28 mouse cellular contexts compared by ENCODE assay signal in the genomic region with DNA sequence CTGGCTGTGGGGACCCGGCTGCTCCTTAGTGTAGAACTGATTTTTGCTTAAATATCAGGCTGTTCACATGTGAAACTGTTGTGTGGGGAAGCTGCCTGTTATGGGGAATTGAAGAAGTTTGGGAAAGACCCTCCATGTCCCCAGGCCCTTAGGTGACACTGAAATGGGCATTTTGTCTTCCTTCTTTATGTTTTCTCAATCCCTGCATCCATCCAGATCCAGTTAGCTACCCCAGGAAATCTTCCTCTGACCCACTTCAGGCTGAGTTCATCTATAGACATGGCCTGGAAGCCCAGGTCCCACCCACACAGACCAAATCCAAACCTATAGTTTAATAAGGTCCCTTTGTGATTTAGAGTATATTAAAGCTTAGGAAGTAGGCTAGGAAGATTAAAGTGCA. TPM values are rescaled to one million over a fixed set of nuclear protein-coding genes. Genes with fewer than 3 reads are reported as not detected.
DNase-seq lines count a peak whose midpoint lies in the region; ATAC-seq and TF ChIP-seq lines count a peak whose summit lies in the region.
"Had no signal": no experiment of that assay in that cellular context is flagged by ENCODE, and none has a peak within 500 bp of the region (broad histone marks: within the 10 kb centered on the region; RNA-seq: fewer than 3 reads in every experiment).

A gene (minus strand): TSS at position 101 of the 400 bp plus-strand sequence.

- TF ChIP-seq CTCF in bone marrow macrophage, adult 2 months (IDR thresholded peaks at IDR 0.05; ENCODE audit: low read depth, low read length): no peak

- TF ChIP-seq POLR2A in bone marrow macrophage, adult 2 months (IDR thresholded peaks at IDR 0.05; ENCODE audit: borderline replicate concordance, low read depth, low read length): no peak

- 36% methylated on average over 1 of the region's 1 CpGs for WGBS in liver, embryonic 13.5 days (ENCODE audit: insufficient replicate concordance)
- 24% methylated on average over 1 of the region's 1 CpGs for WGBS in liver, embryonic 15.5 days (ENCODE audit: insufficient replicate concordance)

- no peaks in the 10 kb centered on the region for H3K9me3 ChIP-seq in liver, embryonic 13.5 days (replicated peaks)
- no peaks in the 10 kb centered on the region for H3K9me3 ChIP-seq in liver, embryonic 15.5 days (replicated peaks)
- H3K9me3 ChIP-seq: embryonic facial prominence, embryonic 12.5 days; embryonic facial prominence, embryonic 15.5 days; heart, embryonic 12.5 days; heart, embryonic 15.5 days; hindbrain, embryonic 10.5 days; hindbrain, embryonic 13.5 days had no signal

- H3K9ac ChIP-seq in liver, embryonic 13.5 days: no peak within 1 kb of the TSS
- no peak within 1 kb of the TSS for H3K9ac ChIP-seq in liver, embryonic 15.5 days
- H3K9ac ChIP-seq: embryonic facial prominence, embryonic 12.5 days; embryonic facial prominence, embryonic 15.5 days; forebrain, postnatal 0 days; heart, embryonic 12.5 days; heart, embryonic 15.5 days; hindbrain, embryonic 13.5 days had no signal

- no peak within 1 kb of the TSS for H3K27ac ChIP-seq in liver, embryonic 13.5 days
- H3K27ac ChIP-seq in bone marrow macrophage, adult 2 months (ENCODE audit: insufficient read depth, low read depth, low read length): peak within 1 kb of the TSS; percentile 61
- no peak within 1 kb of the TSS for H3K27ac ChIP-seq in liver, embryonic 15.5 days (replicated peaks)
- H3K27ac ChIP-seq: embryonic facial prominence, embryonic 12.5 days; embryonic facial prominence, embryonic 15.5 days; heart, embryonic 15.5 days; hindbrain, embryonic 10.5 days; hindbrain, embryonic 13.5 days had no signal

- no peak for DNase-seq in liver, embryonic 13.5 days
- DNase-seq in liver: no peak
- no peak for DNase-seq in lung, postnatal 14 days
- DNase-seq in ovary, postnatal 36 days (ENCODE audit: low spot score): no peak
- DNase-seq: adrenal gland, postnatal 10 days; adrenal gland, postnatal 36 days; B cell, adult 2 months; cerebellum, adult 11 months; cerebellum, adult 9-11 months; forebrain, postnatal 0 days; gastrocnemius, postnatal 25 days; heart, postnatal 10 days; heart, postnatal 36 days had no signal

- no peaks in the 10 kb centered on the region for H3K36me3 ChIP-seq in liver, embryonic 13.5 days
- no peaks in the 10 kb centered on the region for H3K36me3 ChIP-seq in liver, embryonic 15.5 days (replicated peaks)
- H3K36me3 ChIP-seq: embryonic facial prominence, embryonic 12.5 days; embryonic facial prominence, embryonic 15.5 days; G1E; heart, embryonic 12.5 days; heart, embryonic 15.5 days; hindbrain, embryonic 10.5 days; hindbrain, embryonic 13.5 days had no signal

- H3K4me1 ChIP-seq in liver, embryonic 13.5 days (replicated peaks): no peaks in the 10 kb centered on the region
- H3K4me1 ChIP-seq in bone marrow macrophage, adult 2 months (ENCODE audit: control insufficient read depth, insufficient read depth, low read length): peaks cover 55% of the 10 kb centered on the region
- H3K4me1 ChIP-seq in liver, embryonic 15.5 days (replicated peaks): no peaks in the 10 kb centered on the region
- H3K4me1 ChIP-seq: embryonic facial prominence, embryonic 12.5 days; embryonic facial prominence, embryonic 15.5 days; heart, embryonic 12.5 days; heart, embryonic 15.5 days; hindbrain, embryonic 10.5 days; hindbrain, embryonic 13.5 days had no signal

- ATAC-seq in liver, embryonic 13.5 days (ENCODE audit: low read depth): no peak
- no peak for ATAC-seq in liver, embryonic 15.5 days (ENCODE audit: insufficient read depth)
- ATAC-seq: forebrain, embryonic 14.5 days; forebrain, postnatal 0 days; hindbrain, embryonic 16.5 days; Patski had no signal

- no peak within 1 kb of the TSS for H3K4me3 ChIP-seq in liver, embryonic 13.5 days (replicated peaks)
- no peak within 1 kb of the TSS for H3K4me3 ChIP-seq in bone marrow macrophage, adult 2 months (ENCODE audit: insufficient read depth, low read length)
- no peak within 1 kb of the TSS for H3K4me3 ChIP-seq in liver, embryonic 15.5 days (replicated peaks)
- H3K4me3 ChIP-seq: embryonic facial prominence, embryonic 12.5 days; embryonic facial prominence, embryonic 15.5 days; heart, embryonic 12.5 days; heart, embryonic 15.5 days; hindbrain, embryonic 10.5 days; hindbrain, embryonic 13.5 days had no signal

- no peak within 1 kb of the TSS for H3K4me2 ChIP-seq in liver, embryonic 13.5 days
- no peak within 1 kb of the TSS for H3K4me2 ChIP-seq in liver, embryonic 15.5 days
- H3K4me2 ChIP-seq: embryonic facial prominence, embryonic 12.5 days; embryonic facial prominence, embryonic 15.5 days; heart, embryonic 12.5 days; heart, embryonic 15.5 days; hindbrain, embryonic 13.5 days had no signal

- no peaks in the 10 kb centered on the region for H3K27me3 ChIP-seq in liver, embryonic 13.5 days
- no peaks in the 10 kb centered on the region for H3K27me3 ChIP-seq in liver, embryonic 15.5 days
- H3K27me3 ChIP-seq: CH12.LX; embryonic facial prominence, embryonic 12.5 days; embryonic facial prominence, embryonic 15.5 days; heart, embryonic 12.5 days; heart, embryonic 15.5 days; hindbrain, embryonic 13.5 days had no signal

RNA-seq across cellular contexts. Expression of the gene that starts here (rescaled TPM):
- polyA plus RNA-seq in liver, embryonic 13.5 days (2015; fragmentation: Nextera tagmentation; extraction: Ambion mirVana): 24.2 and 26.0 TPM in 2 replicates
- 13.9 and 15.3 TPM in 2 replicates for polyA plus RNA-seq in bone marrow macrophage, adult 2 months (2012; ENCODE audit: insufficient read depth, insufficient read length, missing spikeins)
- polyA plus RNA-seq in liver, embryonic 15.5 days (2015; fragmentation: Nextera tagmentation; extraction: Ambion mirVana): 48.6 and 48.8 TPM in 2 replicates
- polyA plus RNA-seq: cerebellum, adult 2 months; embryonic facial prominence, embryonic 15.5 days; forebrain, embryonic 14.5 days; forebrain, postnatal 0 days; frontal cortex, adult 2 months; G1E; heart, embryonic 12.5 days; hindbrain, embryonic 10.5 days; Patski had no signal
